Mouse (Mus musculus): ENCODE data around the gene Arhgef28. TPM values are rescaled to one million over a fixed set of nuclear protein-coding genes. Genes with fewer than 3 reads are reported as not detected.

Arhgef28 gene
- total and polyA plus RNA-seq, 2 experiments from 2014 or later = 33.9 to 38.7 TPM

DNA sequence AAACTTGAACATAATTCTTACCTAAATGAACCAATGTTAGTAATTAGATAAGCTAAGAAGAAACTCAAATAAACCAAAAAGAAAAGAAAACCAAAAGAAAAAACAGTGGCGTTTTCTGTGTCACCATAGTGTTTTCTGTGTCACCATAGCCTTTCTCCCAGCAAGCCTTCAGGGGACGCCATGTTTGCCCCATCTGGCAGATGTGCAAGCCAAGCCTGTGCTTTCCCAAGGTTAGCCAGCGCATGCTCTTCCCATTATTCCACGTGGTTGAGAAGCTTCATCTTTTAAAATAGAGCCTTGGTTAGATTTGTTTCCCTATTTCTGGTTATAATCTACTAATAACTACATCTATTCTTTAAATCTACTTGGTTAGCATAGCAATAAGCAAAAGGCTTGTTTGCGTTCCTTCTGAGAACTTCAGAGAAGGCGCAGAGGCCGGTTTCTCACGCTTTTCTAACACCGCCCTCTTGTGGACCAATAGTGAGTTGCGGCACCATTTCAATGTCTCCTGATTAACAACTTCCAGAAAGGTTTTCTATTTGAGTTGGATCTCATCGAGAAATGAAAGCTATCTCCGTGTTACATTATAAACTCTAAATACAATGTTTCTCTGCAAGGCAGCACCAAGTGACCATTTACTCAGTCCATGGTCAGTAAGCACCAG lies 33.9 kb upstream of the Arhgef28 start:
- Histone ChIP-seq H3K27ac (ENCODE audit: low read depth, low read length) (no peak overlapping the region), H3K36me3 (ENCODE audit: insufficient read depth) (no peaks in the 10 kb centered on the region), H3K9ac (no peak overlapping the region), H3K27me3 (ENCODE audit: insufficient read depth, low read length) (no peaks in the 10 kb centered on the region), H3K9me3 (ENCODE audit: low read length) (no peaks in the 10 kb centered on the region), H3K4me3 (ENCODE audit: low read depth, low read length) (no peak overlapping the region), H3K4me2 (ENCODE audit: low read depth) (no peak overlapping the region), H3K4me1 (ENCODE audit: insufficient read depth) (no peaks in the 10 kb centered on the region)
- peak; percentile 93 for DNase-seq
- TF ChIP-seq CTCF (IDR thresholded peaks at IDR 0.05; ENCODE audit: low read depth) = peak; percentile 91
- WGBS = 18% methylated on average over 12 of the region's 12 CpGs
- ATAC-seq = no peak

GRCm38 (mm10) chr13:98235451-98235850 lies 29.2 kb upstream of the Arhgef28 start:
- TF ChIP-seq CTCF (IDR thresholded peaks at IDR 0.05; ENCODE audit: low read depth) = no peak
- Histone ChIP-seq H3K9me3 (ENCODE audit: low read length) (no peaks in the 10 kb centered on the region), H3K4me2 (ENCODE audit: low read depth) (no peak overlapping the region), H3K4me1 (ENCODE audit: insufficient read depth) (no peaks in the 10 kb centered on the region), H3K9ac (no peak overlapping the region), H3K27me3 (ENCODE audit: insufficient read depth, low read length) (no peaks in the 10 kb centered on the region), H3K4me3 (ENCODE audit: low read depth, low read length) (no peak overlapping the region), H3K36me3 (ENCODE audit: insufficient read depth) (no peaks in the 10 kb centered on the region), H3K27ac (ENCODE audit: low read depth, low read length) (no peak overlapping the region)
- WGBS = 57% methylated on average over 6 of the region's 6 CpGs
- peak; percentile 22 for DNase-seq
- ATAC-seq = peak; percentile 61

GRCm38 (mm10) chr13:98230511-98230910 lies 24.3 kb upstream of the Arhgef28 start:
- H3K27ac ChIP-seq (ENCODE audit: low read depth, low read length) = no peak overlapping the region
- 97% methylated on average over 1 of the region's 1 CpGs for WGBS
- H3K4me1 ChIP-seq (ENCODE audit: insufficient read depth) = no peaks in the 10 kb centered on the region
- no peak for TF ChIP-seq CTCF (IDR thresholded peaks at IDR 0.05; ENCODE audit: low read depth)
- no peak overlapping the region for H3K4me3 ChIP-seq (ENCODE audit: low read depth, low read length)
- ATAC-seq (no peak), DNase-seq (no peak)
- no peak overlapping the region for H3K4me2 ChIP-seq (ENCODE audit: low read depth)
- H3K9me3 ChIP-seq (ENCODE audit: low read length) = no peaks in the 10 kb centered on the region
- no peaks in the 10 kb centered on the region for H3K36me3 ChIP-seq (ENCODE audit: insufficient read depth)
- no peak overlapping the region for H3K9ac ChIP-seq
- H3K27me3 ChIP-seq (ENCODE audit: insufficient read depth, low read length) = no peaks in the 10 kb centered on the region

DNA sequence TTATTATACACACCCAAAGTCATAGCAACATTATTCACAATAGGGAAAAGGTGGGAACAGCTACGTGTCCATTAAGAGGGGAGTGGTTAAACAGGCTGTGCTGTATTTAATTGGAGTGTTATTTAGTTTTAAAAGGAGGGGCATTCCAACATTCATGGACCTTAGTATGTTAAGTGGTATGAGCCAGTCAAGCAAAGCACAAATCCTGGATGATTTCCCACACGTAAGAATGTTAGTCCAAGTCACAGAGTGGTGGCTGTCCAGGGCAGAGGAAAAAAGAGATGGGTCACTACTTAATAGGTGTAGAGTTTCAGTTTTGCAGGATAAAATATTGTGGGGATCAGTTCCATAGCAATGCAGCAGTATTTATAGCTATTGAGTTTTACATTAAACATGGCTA lies 20.0 kb upstream of the Arhgef28 start:
- no peak overlapping the region for H3K9ac ChIP-seq
- no peaks in the 10 kb centered on the region for H3K9me3 ChIP-seq (ENCODE audit: low read length)
- H3K36me3 ChIP-seq (ENCODE audit: insufficient read depth) = no peaks in the 10 kb centered on the region
- no peak overlapping the region for H3K4me3 ChIP-seq (ENCODE audit: low read depth, low read length)
- no peaks in the 10 kb centered on the region for H3K4me1 ChIP-seq (ENCODE audit: insufficient read depth)
- DNase-seq (no peak), ATAC-seq (no peak)
- H3K4me2 ChIP-seq (ENCODE audit: low read depth) = no peak overlapping the region
- WGBS = 63% methylated on average over 2 of the region's 2 CpGs
- TF ChIP-seq CTCF (IDR thresholded peaks at IDR 0.05; ENCODE audit: low read depth) = no peak
- no peak overlapping the region for H3K27ac ChIP-seq (ENCODE audit: low read depth, low read length)
- H3K27me3 ChIP-seq (ENCODE audit: insufficient read depth, low read length) = no peaks in the 10 kb centered on the region

DNA sequence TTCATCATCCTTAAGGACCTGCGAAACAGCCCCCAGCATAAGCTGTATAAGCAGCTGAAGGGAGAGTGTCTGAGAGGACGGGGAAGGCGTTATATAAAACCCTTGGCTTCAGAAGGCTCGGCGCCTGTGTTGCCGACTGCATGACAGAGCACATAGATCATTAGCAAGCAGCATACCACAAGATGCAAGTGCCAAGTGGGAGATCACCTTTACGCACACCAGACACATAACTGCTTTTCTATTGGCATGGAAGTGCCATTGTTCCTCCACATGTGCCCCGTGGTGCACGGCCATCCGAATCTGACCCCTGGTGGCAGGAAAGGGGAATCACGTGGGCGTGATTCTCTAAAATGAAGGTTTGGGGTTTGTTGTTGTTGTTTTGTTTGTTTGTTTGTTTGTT lies 16.6 kb upstream of the Arhgef28 start:
- Histone ChIP-seq H3K9me3 (ENCODE audit: low read length) (no peaks in the 10 kb centered on the region), H3K27ac (ENCODE audit: low read depth, low read length) (no peak overlapping the region), H3K27me3 (ENCODE audit: insufficient read depth, low read length) (no peaks in the 10 kb centered on the region), H3K4me2 (ENCODE audit: low read depth) (no peak overlapping the region), H3K36me3 (ENCODE audit: insufficient read depth) (no peaks in the 10 kb centered on the region), H3K4me1 (ENCODE audit: insufficient read depth) (no peaks in the 10 kb centered on the region), H3K9ac (no peak overlapping the region), H3K4me3 (ENCODE audit: low read depth, low read length) (no peak overlapping the region)
- ATAC-seq (peak; percentile 78), DNase-seq (peak; percentile 58)
- TF ChIP-seq CTCF (IDR thresholded peaks at IDR 0.05; ENCODE audit: low read depth) = peak; percentile 86
- WGBS = 32% methylated on average over 12 of the region's 12 CpGs

DNA sequence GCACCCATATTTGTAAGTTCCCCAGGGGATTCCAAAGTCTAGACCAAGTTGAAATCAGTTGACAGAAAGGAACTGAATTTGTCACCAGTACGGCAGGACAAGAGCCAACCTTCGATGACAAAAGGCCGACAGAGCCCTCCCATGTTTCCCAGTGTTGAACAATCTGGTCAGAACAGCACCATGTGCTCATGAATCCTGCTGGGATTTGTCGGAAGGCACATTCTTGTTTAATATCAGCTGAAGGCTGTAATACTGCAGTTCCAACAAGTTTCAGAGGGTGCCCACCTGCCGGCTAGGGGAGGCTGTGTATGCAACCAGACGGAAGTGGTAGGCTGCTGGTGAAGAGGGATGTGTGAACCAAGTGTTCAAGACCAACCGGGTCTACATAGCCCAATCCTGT lies 3.9 kb upstream of the Arhgef28 start:
- no peak overlapping the region for H3K27ac ChIP-seq (ENCODE audit: low read depth, low read length)
- H3K4me1 ChIP-seq (ENCODE audit: insufficient read depth) = no peaks in the 10 kb centered on the region
- H3K9me3 ChIP-seq (ENCODE audit: low read length) = no peaks in the 10 kb centered on the region
- no peak for DNase-seq
- WGBS = 81% methylated on average over 7 of the region's 7 CpGs
- H3K36me3 ChIP-seq (ENCODE audit: insufficient read depth) = no peaks in the 10 kb centered on the region
- no peak overlapping the region for H3K4me2 ChIP-seq (ENCODE audit: low read depth)
- H3K4me3 ChIP-seq (ENCODE audit: low read depth, low read length) = no peak overlapping the region
- no peak for TF ChIP-seq CTCF (IDR thresholded peaks at IDR 0.05; ENCODE audit: low read depth)
- H3K9ac ChIP-seq = no peak overlapping the region
- ATAC-seq = no peak
- no peaks in the 10 kb centered on the region; the same call in 1 of the 2 replicates for H3K27me3 ChIP-seq (ENCODE audit: insufficient read depth, low read length)

GRCm38 (mm10) chr13:98208842-98209241 lies 2.6 kb upstream of the Arhgef28 start:
- TF ChIP-seq CTCF (IDR thresholded peaks at IDR 0.05; ENCODE audit: low read depth) = peak; percentile 70
- Histone ChIP-seq H3K9me3 (ENCODE audit: low read length) (no peaks in the 10 kb centered on the region), H3K36me3 (ENCODE audit: insufficient read depth) (no peaks in the 10 kb centered on the region), H3K27ac (ENCODE audit: low read depth, low read length) (no peak overlapping the region), H3K4me1 (ENCODE audit: insufficient read depth) (no peaks in the 10 kb centered on the region), H3K27me3 (ENCODE audit: insufficient read depth, low read length) (no peaks in the 10 kb centered on the region; the same call in 1 of the 2 replicates), H3K4me2 (ENCODE audit: low read depth) (no peak overlapping the region), H3K9ac (no peak overlapping the region), H3K4me3 (ENCODE audit: low read depth, low read length) (no peak overlapping the region)
- ATAC-seq (peak; percentile 65; the same call in 1 of the 2 replicates), DNase-seq (peak; percentile 50)
- 35% methylated on average over 9 of the region's 9 CpGs for WGBS

Measured in forebrain, postnatal 0 days (tissue).